Comparison of ENCODE assay signal across 8 mouse cellular contexts in the genomic region with DNA sequence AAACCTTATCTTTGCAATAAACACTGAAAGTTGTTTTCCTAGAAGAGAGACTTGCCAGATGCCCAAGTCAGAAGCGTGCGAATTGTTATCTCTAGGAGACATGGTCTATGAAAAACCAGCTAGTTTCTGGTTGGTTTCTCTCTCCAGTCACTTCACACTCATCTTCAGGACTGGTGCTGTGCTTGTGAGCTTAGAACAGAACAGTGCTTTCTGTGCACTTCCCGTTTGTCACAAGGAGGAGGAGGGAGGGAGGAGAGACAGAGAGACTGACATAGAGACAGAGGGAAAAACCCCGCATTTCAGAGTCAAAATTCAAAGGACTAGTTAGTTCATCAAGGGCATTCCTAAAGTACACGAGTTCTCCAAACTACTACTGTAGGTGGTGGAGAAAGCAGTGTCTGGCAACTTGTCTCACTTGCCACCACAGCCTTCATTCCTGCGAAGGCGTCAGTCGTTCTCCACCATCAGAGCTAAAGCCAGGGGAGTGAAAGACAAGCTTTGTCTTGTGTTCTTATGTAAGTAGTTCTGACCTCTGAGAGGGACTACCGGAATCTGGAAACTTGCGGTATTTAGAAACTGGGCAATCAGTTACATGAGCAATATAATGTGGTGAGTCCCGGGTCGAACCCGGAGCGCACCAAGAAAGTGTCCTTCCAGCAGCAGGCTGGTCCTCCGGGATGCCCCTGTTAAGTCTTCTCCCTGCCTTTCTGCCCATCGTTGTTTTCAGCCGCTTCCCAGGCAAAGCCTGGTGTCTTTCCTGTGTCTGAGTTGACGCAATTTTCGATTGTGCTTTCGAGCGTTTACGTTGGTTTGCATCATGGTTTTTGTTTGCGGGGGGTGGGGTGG.
DNase-seq lines count a peak whose midpoint lies in the region; ATAC-seq and TF ChIP-seq lines count a peak whose summit lies in the region.

No protein-coding gene starts in this region.

- no peaks in the 10 kb centered on the region for H3K36me3 ChIP-seq in forebrain, embryonic 14.5 days (ENCODE audit: control insufficient read depth, insufficient read depth, low read length)
- H3K36me3 ChIP-seq in hindbrain, embryonic 15.5 days = no peaks in the 10 kb centered on the region
- H3K36me3 ChIP-seq in liver, embryonic 13.5 days = peaks cover 12% of the 10 kb centered on the region
- H3K36me3 ChIP-seq in myocyte (ENCODE audit: control insufficient read depth, insufficient read depth) = no peaks in the 10 kb centered on the region

- H3K27ac ChIP-seq in left cerebral cortex, adult 2 months = peak overlapping the region; percentile 98
- peak overlapping the region; percentile 77; the same call in 1 of the 2 replicates for H3K27ac ChIP-seq in forebrain, embryonic 14.5 days (ENCODE audit: low read depth, low read length)
- peak overlapping the region; percentile 89 for H3K27ac ChIP-seq in hindbrain, embryonic 15.5 days (replicated peaks)
- peak overlapping the region; percentile 100 for H3K27ac ChIP-seq in liver, embryonic 13.5 days

- intact Hi-C loops in left cerebral cortex, adult 2 months (cut with DNase I) = loop anchor here (2.0 to 5.0 kb wide), 3 partner anchors 34 to 64 kb away; a partner anchor contains a TSS
- intact Hi-C loops in left cerebral cortex, postnatal 4 days (cut with DNase I) = loop anchor here (10.0 kb wide), 1 partner anchor 62 kb away; no protein-coding TSS in a partner anchor

- WGBS in forebrain, embryonic 14.5 days = 4% methylated on average over 23 of the region's 23 CpGs
- 4% methylated on average over 23 of the region's 23 CpGs for WGBS in hindbrain, embryonic 15.5 days
- WGBS in liver, embryonic 13.5 days (ENCODE audit: insufficient replicate concordance) = 1% methylated on average over 23 of the region's 23 CpGs

- H3K79me2 ChIP-seq in myocyte (ENCODE audit: control insufficient read depth, insufficient read depth) = peaks cover 42% of the 10 kb centered on the region

- H3K27me3 ChIP-seq in forebrain, embryonic 14.5 days (replicated peaks; ENCODE audit: control insufficient read depth, insufficient read depth, low read length) = no peaks in the 10 kb centered on the region
- H3K27me3 ChIP-seq in hindbrain, embryonic 15.5 days = peaks cover 7% of the 10 kb centered on the region; the same call in 1 of the 2 replicates
- H3K27me3 ChIP-seq in liver, embryonic 13.5 days = no peaks in the 10 kb centered on the region
- no peaks in the 10 kb centered on the region for H3K27me3 ChIP-seq in myocyte (ENCODE audit: control insufficient read depth, insufficient read depth, insufficient read length)

- peak overlapping the region; percentile 69 for H3K4me2 ChIP-seq in forebrain, embryonic 14.5 days (ENCODE audit: low read length)
- H3K4me2 ChIP-seq in hindbrain, embryonic 15.5 days = peak overlapping the region; percentile 66
- H3K4me2 ChIP-seq in liver, embryonic 13.5 days = peak overlapping the region; percentile 98
- peak overlapping the region; percentile 99 for H3K4me2 ChIP-seq in myocyte (ENCODE audit: low read depth)

- H3K9me3 ChIP-seq in forebrain, embryonic 14.5 days (replicated peaks; ENCODE audit: control insufficient read depth, low read length) = no peaks in the 10 kb centered on the region
- no peaks in the 10 kb centered on the region for H3K9me3 ChIP-seq in hindbrain, embryonic 15.5 days
- no peaks in the 10 kb centered on the region for H3K9me3 ChIP-seq in liver, embryonic 13.5 days (replicated peaks)

- peak overlapping the region; percentile 78 for H3K9ac ChIP-seq in forebrain, embryonic 14.5 days (ENCODE audit: low read length)
- peak overlapping the region; percentile 66 for H3K9ac ChIP-seq in hindbrain, embryonic 15.5 days
- peak overlapping the region; percentile 96 for H3K9ac ChIP-seq in liver, embryonic 13.5 days

- no peak for TF ChIP-seq CTCF in left cerebral cortex, adult 2 months (IDR thresholded peaks at IDR 0.05)

- peaks cover 2% of the 10 kb centered on the region; the same call in 1 of the 2 replicates for H3K4me1 ChIP-seq in forebrain, embryonic 14.5 days (ENCODE audit: control insufficient read depth, insufficient read depth, low read length)
- H3K4me1 ChIP-seq in hindbrain, embryonic 15.5 days (replicated peaks) = peaks cover 13% of the 10 kb centered on the region
- peaks cover 65% of the 10 kb centered on the region for H3K4me1 ChIP-seq in liver, embryonic 13.5 days (replicated peaks)

- peak; percentile 72 for TF ChIP-seq POLR2A in myocyte (IDR thresholded peaks at IDR 0.05; ENCODE audit: insufficient read length, low read depth)

- ATAC-seq in forebrain, embryonic 14.5 days = peak; percentile 1; the same call in 1 of the 2 replicates
- ATAC-seq in hindbrain, embryonic 15.5 days (ENCODE audit: low FRiP score, low read depth) = no peak
- peak; percentile 55 for ATAC-seq in liver, embryonic 13.5 days (ENCODE audit: low read depth)

- H3ac ChIP-seq in myocyte (ENCODE audit: control insufficient read depth, insufficient read length) = peak overlapping the region; percentile 100

- DNase-seq in left cerebral cortex, adult 2 months (ENCODE audit: extremely low spot score in 1 of 2, low spot score in 2 of 2) = peak in 1 of 2 experiments; percentile 37
- DNase-seq in left cerebral cortex, postnatal 4 days = no peak
- peak; percentile 75 for DNase-seq in c-Kit-positive CD71-positive TER-119-positive erythroid progenitor cells, embryonic 14.5 days (ENCODE audit: low spot score)
- no peak for DNase-seq in forebrain, embryonic 14.5 days (ENCODE audit: low spot score)
- DNase-seq in liver, embryonic 13.5 days = peak; percentile 59
- peak; percentile 63 for DNase-seq in thymus, postnatal 14 days

- H3K4me3 ChIP-seq in left cerebral cortex, adult 2 months = peak overlapping the region; percentile 58
- peak overlapping the region; percentile 72 for H3K4me3 ChIP-seq in forebrain, embryonic 14.5 days (ENCODE audit: low read depth, low read length)
- H3K4me3 ChIP-seq in hindbrain, embryonic 15.5 days = peak overlapping the region; percentile 73
- peak overlapping the region; percentile 87 for H3K4me3 ChIP-seq in liver, embryonic 13.5 days (replicated peaks)
- peak overlapping the region; percentile 83 for H3K4me3 ChIP-seq in myocyte

TF ChIP-seq in myocyte, 11 proteins besides CTCF, POLR2A, EP300 and RAD21:
- no peak for TF ChIP-seq SRF (IDR thresholded peaks at IDR 0.05; ENCODE audit: control insufficient read depth, insufficient read length, low read depth)
- TF ChIP-seq MYOG (IDR thresholded peaks at IDR 0.05; ENCODE audit: control insufficient read depth in 1 of 3, insufficient read depth in 1 of 3, insufficient read length in 2 of 3, low read depth in 2 of 3) = no peak
- TF ChIP-seq REST (IDR thresholded peaks at IDR 0.05; ENCODE audit: insufficient read depth, insufficient read length) = no peak
- peak; percentile 76 for TF ChIP-seq POLR2AphosphoS2 (IDR thresholded peaks at IDR 0.05; ENCODE audit: insufficient read length, low read depth)
- no peak for TF ChIP-seq MAX (IDR thresholded peaks at IDR 0.05; ENCODE audit: low read depth)
- no peak for TF ChIP-seq MYOD1 (IDR thresholded peaks at IDR 0.05; ENCODE audit: control insufficient read depth in 1 of 3, insufficient read length in 2 of 3, low read depth in 2 of 3)
- no peak for TF ChIP-seq TCF3 (IDR thresholded peaks at IDR 0.05; ENCODE audit: insufficient read length, low read depth)
- no peak for TF ChIP-seq USF1 (IDR thresholded peaks at IDR 0.05; ENCODE audit: low read depth)
- TF ChIP-seq TCF12 (IDR thresholded peaks at IDR 0.05; ENCODE audit: insufficient read depth, poor library complexity, severe bottlenecking) = no peak
- TF ChIP-seq CEBPB (IDR thresholded peaks at IDR 0.05; ENCODE audit: insufficient read depth, poor library complexity, severe bottlenecking) = peak; percentile 82

Comparison
In these comparisons a context has a peak if more than half of its experiments do, and no peak if none do; other contexts are left out.
1. DNase-seq: peak in c-Kit-positive CD71-positive TER-119-positive erythroid progenitor cells, embryonic 14.5 days (single experiment), liver, embryonic 13.5 days (single experiment) and thymus, postnatal 14 days (single experiment); none in left cerebral cortex, postnatal 4 days (single experiment) and forebrain, embryonic 14.5 days (single experiment).
2. Peak in every context shown above with its lines, with median percentiles within 50 percentile points of each other: H3K27ac ChIP-seq, H3K4me3 ChIP-seq, H3K4me2 ChIP-seq and H3K9ac ChIP-seq.